Mouse (Mus musculus) left cerebral cortex, adult 9 months (tissue): ENCODE data around the gene Dhrs3.

Experiments used
- DNase-seq, 2 experiments: peaks; one replicate each; pipeline ENCODE4 v3.0.0; 2022; ENCODE audit warnings: low spot score in 2 of 2

Gene Dhrs3

DNA sequence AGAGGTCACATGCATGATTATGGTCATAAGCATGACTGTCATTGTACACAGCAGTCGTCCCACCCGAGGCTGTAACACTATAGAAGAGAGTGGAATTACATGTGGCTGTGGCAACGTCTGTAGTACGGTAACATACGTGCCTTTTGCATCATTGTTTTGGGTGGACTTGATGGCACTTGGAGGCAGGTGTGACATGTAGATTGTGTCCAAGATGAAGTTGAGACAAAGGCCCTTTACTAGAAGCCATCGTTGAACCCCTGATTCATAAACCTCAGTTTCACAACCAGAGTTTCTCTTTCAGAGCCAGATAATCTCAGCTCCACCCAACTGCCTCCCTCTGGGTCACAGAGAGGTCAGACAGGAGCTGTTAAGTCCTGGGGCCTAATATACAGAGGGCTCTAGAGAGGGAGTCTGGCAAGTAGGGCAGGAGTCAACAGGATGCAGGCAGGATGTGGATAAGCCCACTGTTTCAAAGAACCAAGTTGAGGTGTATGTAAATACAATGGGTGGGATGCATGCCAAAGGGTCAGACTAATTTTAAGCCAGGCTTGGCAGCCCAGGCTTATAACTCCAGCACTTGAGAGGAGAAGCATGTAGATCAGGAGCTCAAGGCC is 5.5 kb downstream of the Dhrs3 start:
- no peak for DNase-seq

DNA sequence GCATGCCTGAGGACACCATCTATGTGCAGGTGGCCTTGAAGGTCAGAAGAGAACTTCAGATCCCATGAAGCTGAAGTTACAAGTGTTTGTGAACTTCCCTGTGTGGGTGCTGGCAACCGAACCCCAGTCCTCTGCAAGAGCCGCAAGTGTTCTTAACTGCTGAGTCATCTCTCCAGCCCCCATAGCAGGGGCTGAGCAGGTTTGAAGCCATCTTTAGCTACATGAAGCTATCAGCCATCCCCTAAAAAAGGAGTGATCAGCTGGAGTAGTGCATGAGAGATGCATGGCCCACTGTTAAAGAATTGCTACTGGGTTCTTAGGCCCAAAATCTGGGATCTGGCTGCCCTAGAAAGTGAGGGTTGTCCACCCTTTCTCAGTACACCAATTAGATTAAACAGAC is 6.1 kb downstream of the Dhrs3 start:
- DNase-seq: no peak

DNA sequence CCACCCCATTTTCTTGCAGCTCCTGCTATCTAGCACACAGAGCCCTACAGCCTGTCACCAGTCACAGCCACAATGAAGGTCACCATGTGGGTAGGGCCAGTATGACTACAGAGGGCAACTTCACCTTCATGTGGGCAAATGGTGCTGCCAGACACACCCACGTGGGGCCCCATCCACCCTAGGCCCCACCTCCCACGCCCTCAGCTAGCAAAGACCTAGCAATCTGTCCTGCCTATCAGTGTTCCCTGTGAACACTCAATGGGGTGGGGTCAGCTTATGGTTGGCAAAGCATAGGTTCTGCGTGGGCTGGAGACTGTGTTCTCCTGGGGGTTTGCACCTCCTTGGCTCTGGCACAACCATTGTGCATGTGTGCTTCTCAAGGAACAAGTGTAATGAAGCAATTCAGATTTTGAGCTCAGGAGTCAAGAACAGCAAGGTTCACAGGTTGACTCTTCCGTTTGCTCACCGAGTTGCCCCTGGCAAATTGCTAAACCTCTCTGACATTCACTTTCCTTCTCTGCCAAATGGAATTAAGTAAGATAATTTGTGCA is 9.0 kb downstream of the Dhrs3 start:
- no peak for DNase-seq

- no peak for DNase-seq
These were observed 10.5 kb downstream of the Dhrs3 start for GRCm38 (mm10) chr4:144903088-144903487.

DNA sequence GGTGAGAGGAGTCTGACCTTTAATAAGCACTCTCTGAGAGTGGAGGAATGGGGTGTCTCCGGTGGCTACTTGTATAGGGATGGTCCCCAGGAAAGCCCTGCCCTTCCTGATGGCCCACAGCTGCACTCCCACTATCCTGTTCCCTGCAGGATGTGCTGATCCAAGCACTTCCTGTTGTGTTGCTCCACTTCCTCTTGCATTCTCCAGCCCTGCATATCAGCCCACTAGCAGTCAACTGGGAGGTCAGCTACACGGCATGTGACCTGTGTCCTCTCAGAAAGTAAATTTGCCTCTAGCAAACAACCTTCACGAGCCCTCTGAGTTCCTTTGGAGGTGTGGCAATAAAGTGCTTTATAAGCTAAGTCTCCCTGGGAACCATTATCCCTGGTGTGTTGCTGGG is 11.3 kb downstream of the Dhrs3 start:
- DNase-seq: peak in 1 of 2 experiments; percentile 38

DNA sequence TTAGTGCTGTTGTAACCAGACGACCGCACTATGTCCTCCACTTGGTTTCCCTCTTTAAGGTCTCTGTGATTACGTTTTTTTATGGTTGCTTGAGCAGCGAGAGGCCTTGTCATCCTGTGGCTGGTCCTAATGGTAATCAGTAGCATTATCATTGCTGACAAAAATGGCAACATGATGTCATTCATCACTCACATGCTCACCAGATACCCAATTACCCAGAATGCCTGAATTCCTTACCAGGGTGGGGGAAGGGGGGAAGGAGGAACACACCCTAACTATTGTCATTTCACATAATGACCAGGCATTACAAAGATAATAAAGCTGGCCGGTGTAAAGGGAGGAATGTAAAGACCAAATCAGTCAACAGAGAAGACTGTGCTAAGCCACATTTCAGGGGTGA is 12.5 kb downstream of the Dhrs3 start:
- DNase-seq: no peak

DNA sequence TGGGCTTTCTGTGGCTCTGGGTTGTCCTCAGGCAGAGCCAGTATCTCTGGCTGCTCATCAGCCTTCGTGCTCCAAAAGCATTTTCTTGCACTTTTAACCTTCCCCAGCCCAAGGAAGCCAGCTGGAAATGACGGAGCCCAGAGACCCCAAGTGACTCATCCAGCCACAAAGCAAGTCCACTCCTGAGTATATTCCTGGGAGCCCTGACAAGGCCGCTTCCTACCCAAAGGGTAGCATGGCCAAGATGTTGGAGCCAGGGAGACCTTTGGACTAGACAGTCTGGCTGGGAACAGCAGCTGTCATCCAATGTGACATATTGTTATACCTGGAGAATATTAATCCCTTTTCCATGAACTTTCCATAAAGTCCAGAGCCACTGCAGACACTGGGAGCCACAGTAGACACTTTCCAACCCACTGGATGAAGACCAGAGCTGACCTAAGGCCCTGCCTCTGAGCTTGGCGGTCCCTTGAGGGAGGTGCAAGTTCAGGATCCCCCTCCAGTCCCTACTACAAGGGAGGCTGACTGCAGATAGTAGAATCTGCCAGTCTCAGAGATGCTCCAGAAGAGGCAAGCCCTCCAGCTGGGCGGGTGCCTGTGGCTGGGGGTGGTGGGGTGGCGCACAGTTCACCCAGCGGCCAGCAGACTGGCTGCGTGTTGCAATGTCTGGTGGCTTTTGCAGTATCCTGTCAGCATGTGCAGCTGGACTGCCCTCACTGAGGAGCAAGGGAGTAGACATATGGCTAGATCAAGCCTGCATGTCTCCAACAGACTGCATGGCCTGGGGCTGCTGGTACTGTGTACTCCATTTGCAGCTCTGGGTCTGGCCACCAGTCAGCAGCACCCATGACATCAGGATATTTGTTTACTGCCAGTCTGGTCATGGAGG is 13.6 kb downstream of the Dhrs3 start:
- peak in 1 of 2 experiments; percentile 24 for DNase-seq

DNA sequence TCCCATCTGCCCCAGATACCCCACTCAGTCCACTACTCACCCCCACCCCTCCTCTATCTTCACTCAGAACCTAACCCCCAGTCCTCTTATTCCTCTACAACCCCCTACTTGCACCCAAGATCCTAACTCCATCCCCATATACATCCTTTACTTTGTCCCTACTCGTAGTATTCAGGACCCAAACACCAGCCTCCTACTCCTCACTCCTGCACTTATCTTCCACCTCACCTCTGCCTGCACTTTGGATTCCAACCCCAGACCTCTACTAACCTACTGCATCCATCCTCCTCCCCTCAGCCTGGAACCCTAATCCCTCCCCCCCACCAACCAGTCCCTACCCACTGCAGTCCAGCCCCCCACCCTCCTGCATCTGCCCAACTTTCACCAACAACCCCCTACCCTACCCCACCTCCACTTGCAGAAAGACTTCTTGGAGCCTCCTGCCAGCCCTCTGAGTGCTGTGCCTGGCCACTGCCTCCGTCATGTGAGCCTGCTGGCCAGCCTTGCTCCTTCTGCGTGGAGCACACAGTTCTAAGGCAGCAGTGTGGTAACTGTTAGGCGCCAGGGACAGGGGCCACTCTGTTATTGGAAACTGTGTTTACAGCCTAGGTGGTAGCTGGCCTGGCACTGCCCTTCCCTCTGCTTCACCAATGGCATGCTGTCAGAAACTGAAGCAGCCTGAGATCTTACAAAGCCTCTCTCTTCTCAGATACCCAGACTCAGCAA is 14.5 kb downstream of the Dhrs3 start:
- no peak for DNase-seq

- DNase-seq: no peak
These were observed 16.2 kb downstream of the Dhrs3 start for GRCm38 (mm10) chr4:144908825-144909224.

DNA sequence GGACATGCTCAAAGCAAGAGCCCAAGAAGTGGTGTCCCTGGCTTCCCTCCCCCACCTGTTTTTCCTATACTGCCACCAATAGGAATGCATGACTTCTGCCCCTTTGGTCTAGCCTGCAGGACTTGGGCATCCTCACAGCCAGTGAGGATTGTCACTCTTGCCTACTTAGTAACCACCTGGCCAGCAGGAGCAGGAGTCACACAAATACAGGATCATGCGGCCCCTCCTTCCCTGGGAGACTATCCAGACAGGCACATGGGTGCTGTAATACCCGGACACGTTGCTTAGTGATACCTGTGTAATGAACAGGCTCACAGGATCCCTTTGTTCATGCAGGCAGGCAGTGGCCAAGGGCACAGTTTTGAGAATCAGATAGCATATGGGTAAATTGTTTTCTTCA is 17.7 kb downstream of the Dhrs3 start:
- DNase-seq: no peak

GRCm38 (mm10) chr4:144913298-144914152 is 20.9 kb downstream of the Dhrs3 start:
- no peak for DNase-seq

GRCm38 (mm10) chr4:144916520-144916919 is 23.9 kb downstream of the Dhrs3 start:
- DNase-seq: no peak

DNA sequence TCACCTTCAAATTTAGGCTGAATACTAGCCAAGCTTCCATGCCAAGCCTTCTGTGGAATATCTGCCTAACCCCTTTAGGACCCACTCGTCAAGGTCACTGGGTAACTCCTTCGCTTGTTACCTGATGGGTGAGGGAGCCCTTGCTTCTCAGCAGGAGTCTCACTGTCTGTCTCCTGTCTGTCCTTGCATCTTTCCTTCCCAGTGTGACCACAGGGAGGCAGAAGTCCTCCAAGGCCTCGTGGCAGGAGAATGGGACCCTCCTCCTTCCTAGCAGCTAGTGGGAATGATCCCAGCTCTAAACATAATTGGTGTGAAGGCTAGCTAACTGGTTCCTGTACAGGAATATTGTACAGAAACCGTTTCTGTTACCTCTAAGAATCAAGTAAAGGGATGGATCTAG is 24.5 kb downstream of the Dhrs3 start:
- no peak for DNase-seq

- no peak for DNase-seq
These were observed 25.9 kb downstream of the Dhrs3 start for GRCm38 (mm10) chr4:144918501-144918900.

DNA sequence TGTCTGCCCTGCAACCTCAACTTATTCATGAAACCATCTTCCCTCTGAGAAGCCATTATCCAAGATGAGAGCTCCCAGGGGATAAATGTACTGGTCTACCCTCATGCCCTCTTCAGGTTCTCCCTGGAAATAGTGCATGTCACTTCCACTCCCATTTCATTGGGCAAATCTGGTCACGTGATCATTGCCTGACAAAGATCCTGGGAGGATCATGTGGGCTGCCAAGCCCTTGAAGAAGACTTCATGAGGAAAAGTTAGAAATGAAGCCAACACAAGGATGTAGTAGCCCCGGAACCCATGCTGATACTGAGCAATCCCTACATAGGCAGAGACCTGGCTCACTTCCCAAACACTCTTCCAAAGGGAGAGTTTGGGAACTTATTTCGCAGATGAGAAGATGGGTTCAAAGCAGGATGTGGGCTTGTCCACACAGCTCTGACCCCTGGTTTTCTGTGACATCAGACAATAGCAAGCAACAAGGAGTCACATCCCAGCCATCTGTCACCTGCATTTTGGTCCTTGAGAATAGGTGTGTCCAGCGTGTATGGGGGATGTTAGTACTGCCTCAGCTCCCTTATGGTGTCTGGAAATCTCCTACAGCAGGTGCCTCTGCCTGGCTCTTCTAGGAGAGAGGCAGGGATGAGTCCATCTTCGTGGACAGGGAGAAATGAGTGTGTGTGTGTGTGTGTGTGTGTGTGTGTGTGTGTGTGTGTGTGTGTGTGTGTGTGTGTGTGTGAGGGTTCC is 36.2 kb downstream of the Dhrs3 start:
- DNase-seq: no peak

DNA sequence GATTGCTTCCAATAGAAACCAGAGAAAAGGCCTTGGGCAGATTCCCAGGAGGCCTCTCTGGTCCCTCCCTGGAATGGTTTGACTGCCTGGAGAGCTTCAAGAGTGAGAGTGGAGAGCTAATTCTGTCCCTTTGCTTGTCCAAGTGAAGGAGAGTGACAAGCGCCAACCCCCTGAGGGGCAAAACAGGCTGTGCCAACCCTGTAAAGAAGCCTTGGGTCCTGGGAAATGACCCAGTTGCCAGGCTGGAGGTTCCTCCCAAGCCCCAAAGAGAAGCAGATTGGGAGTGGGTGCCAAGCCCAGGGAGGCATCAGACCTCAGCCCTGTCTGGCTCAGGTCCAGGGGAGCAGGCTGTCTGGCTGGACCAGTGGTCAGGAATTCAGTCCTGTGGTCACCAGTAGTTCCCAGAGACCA is 37.2 kb downstream of the Dhrs3 start:
- DNase-seq: peak; percentile 40 to 65

DNA sequence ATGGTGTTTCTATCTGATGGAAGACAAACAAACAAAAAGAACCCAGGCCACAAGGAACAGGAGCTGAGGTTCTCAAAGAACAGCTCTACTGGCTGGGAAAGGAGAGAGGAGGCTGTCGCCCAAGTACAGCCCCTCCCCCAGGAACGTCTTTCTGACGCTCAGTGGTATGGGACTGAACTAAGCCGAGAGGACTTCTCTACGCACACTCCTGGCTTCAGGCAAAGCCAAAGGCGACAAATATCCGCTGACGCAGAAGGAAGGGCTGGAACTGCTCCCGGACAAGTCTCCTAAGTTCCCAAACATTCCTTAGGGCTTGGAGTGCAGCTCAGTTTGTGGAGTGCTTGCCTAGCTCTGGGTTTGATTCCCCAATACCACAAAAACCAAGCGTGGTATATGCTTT is 37.7 kb downstream of the Dhrs3 start:
- no peak for DNase-seq

DNA sequence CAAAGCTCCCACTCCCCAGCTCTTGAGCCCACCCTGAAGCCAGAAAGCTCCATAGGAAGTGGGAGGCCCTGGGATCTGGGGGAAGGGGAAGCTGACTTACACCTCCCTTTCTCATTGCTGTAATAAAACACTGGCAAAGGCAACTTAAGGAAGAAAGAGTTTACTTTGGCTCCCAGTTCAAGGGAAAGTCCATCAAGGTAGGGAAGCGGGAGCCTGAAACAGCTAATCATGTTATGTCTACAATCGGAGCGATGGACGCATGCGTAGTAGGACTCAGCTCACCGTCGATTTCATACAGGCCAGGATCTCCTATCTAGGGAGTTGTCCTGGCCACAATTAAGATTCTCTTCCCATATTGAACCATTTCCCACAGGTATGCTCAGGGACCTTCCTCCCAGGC is 38.5 kb downstream of the Dhrs3 start:
- no peak for DNase-seq

GRCm38 (mm10) chr4:144934501-144934900 is 41.9 kb downstream of the Dhrs3 start:
- no peak for DNase-seq

DNA sequence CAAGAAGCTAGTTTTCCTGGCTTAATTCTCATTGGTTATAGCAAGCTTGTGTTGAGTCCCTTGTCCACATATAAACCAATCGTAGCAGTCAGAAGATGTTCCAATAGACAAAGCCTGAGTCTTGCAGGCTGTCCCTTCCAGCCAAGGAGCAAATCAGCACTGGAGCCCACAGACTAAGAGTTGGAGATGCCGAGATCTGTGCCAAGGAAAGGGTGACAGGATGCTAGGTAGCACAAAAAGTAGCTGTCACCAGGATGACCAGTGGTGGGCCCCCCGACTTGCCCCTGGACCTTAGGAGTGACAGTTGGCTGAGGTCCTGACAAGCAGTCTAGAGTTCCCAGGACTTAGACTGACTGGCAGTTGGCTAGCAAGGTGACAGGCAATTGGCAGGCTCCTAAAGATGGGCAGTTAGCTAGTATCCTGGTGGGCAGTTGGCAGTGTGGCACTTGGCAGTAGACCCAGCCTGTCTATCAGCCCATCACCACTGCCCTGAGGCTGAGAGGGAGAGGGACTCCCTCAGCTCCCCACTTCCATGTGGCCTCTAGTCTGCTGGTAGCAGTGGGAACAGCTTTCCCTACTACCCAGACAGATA is 44.0 kb downstream of the Dhrs3 start:
- DNase-seq: no peak
